Mouse (Mus musculus) MEL (cell line): ENCODE measurements around the gene Dusp8. TPM values are rescaled to one million over a fixed set of nuclear protein-coding genes. Genes with fewer than 3 reads are reported as not detected.
A peak's percentile ranks its signal among the peaks of the same experiment; 100 is the strongest.

Experiments
- DNase-seq: peaks from one replicate; pipeline ENCODE4 v3.0.0; 2011; ENCODE audit warnings: low read depth, low spot score
- H3K27ac ChIP-seq: 2 replicates; pipeline ENCODE4 v1.5.1; 2012; ENCODE audit warnings: low read depth, mild to moderate bottlenecking, control low read depth, low read length, moderate library complexity; ENCODE audit not compliant: control insufficient read depth
- H3K27me3 ChIP-seq, 2 experiments: fragments of 150-350 bp in 1 of 2; sonication (generic) in 1 of 2; 2 replicates each; pipeline ENCODE4 v1.6.1; 2012; ENCODE audit warnings: low read length in 2 of 2, mild to moderate bottlenecking in 2 of 2, improper control_type of control experiment in 1 of 2, moderate library complexity in 1 of 2; ENCODE audit not compliant: insufficient read depth in 2 of 2, control insufficient read depth in 1 of 2
- H3K36me3 ChIP-seq, 2 experiments: 2 replicates each; pipeline ENCODE4 v1.6.1; 2012 to 2014; ENCODE audit warnings: low read length in 2 of 2, improper control_type of control experiment in 1 of 2, inconsistent platforms in 1 of 2, mild to moderate bottlenecking in 1 of 2; ENCODE audit not compliant: insufficient read depth in 2 of 2, control insufficient read depth in 1 of 2
- H3K4me1 ChIP-seq, 2 experiments: fragments of 150-350 bp in 1 of 2; sonication (generic) in 1 of 2; 2 replicates each; pipeline ENCODE4 v1.6.1; 2012; ENCODE audit warnings: low read length in 2 of 2, improper control_type of control experiment in 1 of 2, mild to moderate bottlenecking in 1 of 2; ENCODE audit not compliant: insufficient read depth in 2 of 2, control insufficient read depth in 1 of 2
- H3K4me3 ChIP-seq, 2 experiments: fragments of 150-350 bp in 1 of 2; sonication (generic) in 1 of 2; 2 replicates each; pipeline ENCODE4 v1.5.1; 2012; ENCODE audit warnings: low read depth in 2 of 2, low read length in 2 of 2, mild to moderate bottlenecking in 2 of 2, moderate library complexity in 2 of 2, control low read depth in 1 of 2, improper control_type of control experiment in 1 of 2; ENCODE audit not compliant: control insufficient read depth in 1 of 2, insufficient read depth in 1 of 2
- H3K79me2 ChIP-seq: 2 replicates; pipeline ENCODE4 v1.6.1; 2012; ENCODE audit warnings: mild to moderate bottlenecking, low read length, moderate library complexity; ENCODE audit not compliant: control insufficient read depth, poor library complexity, insufficient read depth
- H3K9ac ChIP-seq: 2 replicates; pipeline ENCODE4 v1.6.1; 2012; ENCODE audit warnings: low read depth, mild to moderate bottlenecking, control low read depth, low read length, moderate library complexity; ENCODE audit not compliant: control insufficient read depth, poor library complexity, severe bottlenecking
- H3K9me3 ChIP-seq: fragments of 150-350 bp; sonication (generic); replicated peaks from 2 replicates; pipeline ENCODE4 v1.6.1; 2012; ENCODE audit warnings: mild to moderate bottlenecking, low read length, improper control_type of control experiment, moderate library complexity; ENCODE audit not compliant: insufficient read depth
- CTCF ChIP-seq, 3 experiments: IDR thresholded peaks in 2 of 3; conservative IDR thresholded peaks in 1 of 3; 2 replicates each; pipeline ENCODE4 v1.5.1; 2011 to 2012; ENCODE audit warnings: low read length in 3 of 3, low read depth in 2 of 3, mild to moderate bottlenecking in 2 of 3, improper control_type of control experiment in 1 of 3, inconsistent platforms in 1 of 3, mixed read lengths in 1 of 3, moderate library complexity in 1 of 3; ENCODE audit not compliant: control insufficient read depth in 1 of 3, insufficient read depth in 1 of 3, poor library complexity in 1 of 3, severe bottlenecking in 1 of 3
- E2F4 ChIP-seq: IDR thresholded peaks from 2 replicates; pipeline ENCODE4 v1.6.1; 2011; ENCODE audit warnings: low read depth, low read length, improper control_type of control experiment, borderline replicate concordance
- ELF1 ChIP-seq: IDR thresholded peaks from 2 replicates; pipeline ENCODE4 v1.6.1; 2014; ENCODE audit warnings: low read depth, mild to moderate bottlenecking, inconsistent platforms, low read length, improper control_type of control experiment, moderate library complexity
- EP300 ChIP-seq, 2 experiments: IDR thresholded peaks; 2 replicates each; pipeline ENCODE4 v1.6.1; 2011; ENCODE audit warnings: improper control_type of control experiment in 2 of 2, low read length in 2 of 2, low read depth in 1 of 2, mild to moderate bottlenecking in 1 of 2
- ETS1 ChIP-seq: IDR thresholded peaks from 2 replicates; pipeline ENCODE4 v1.6.1; 2012; ENCODE audit warnings: low read depth, mild to moderate bottlenecking, inconsistent platforms, low read length, improper control_type of control experiment, moderate library complexity
- GATA1 ChIP-seq: IDR thresholded peaks from 2 replicates; pipeline ENCODE4 v1.6.1; 2011; ENCODE audit warnings: low read depth, low read length, improper control_type of control experiment
- MAFK ChIP-seq: IDR thresholded peaks from 2 replicates; pipeline ENCODE4 v1.6.1; 2011; ENCODE audit warnings: low read depth, mild to moderate bottlenecking, low read length, improper control_type of control experiment, borderline replicate concordance
- MEF2A ChIP-seq: IDR thresholded peaks from 2 replicates; pipeline ENCODE4 v1.6.1; 2014; ENCODE audit warnings: low read depth, mild to moderate bottlenecking, inconsistent platforms, low read length, improper control_type of control experiment; ENCODE audit not compliant: poor library complexity, insufficient replicate concordance, severe bottlenecking; ENCODE audit errors: extremely low read depth
- MXI1 ChIP-seq: IDR thresholded peaks from 2 replicates; pipeline ENCODE4 v1.6.1; 2011; ENCODE audit warnings: mild to moderate bottlenecking, low read depth, low read length, improper control_type of control experiment
- MYC ChIP-seq: IDR thresholded peaks from 2 replicates; pipeline ENCODE4 v1.6.1; 2011; ENCODE audit warnings: low read depth, mild to moderate bottlenecking, low read length, improper control_type of control experiment, moderate library complexity
- POLR2A ChIP-seq, 2 experiments: IDR thresholded peaks; 2 replicates each; pipeline ENCODE4 v1.6.1; 2011 to 2012; ENCODE audit warnings: low read length in 2 of 2, mild to moderate bottlenecking in 2 of 2, control low read depth in 1 of 2, improper control_type of control experiment in 1 of 2, low read depth in 1 of 2, moderate library complexity in 1 of 2; ENCODE audit not compliant: control insufficient read depth in 1 of 2, insufficient read depth in 1 of 2, poor library complexity in 1 of 2
- POLR2AphosphoS2 ChIP-seq: IDR thresholded peaks from 2 replicates; pipeline ENCODE4 v1.6.1; 2011; ENCODE audit warnings: low read length, improper control_type of control experiment
- RAD21 ChIP-seq: IDR thresholded peaks from 2 replicates; pipeline ENCODE4 v1.6.1; 2011; ENCODE audit warnings: mild to moderate bottlenecking, low read depth, low read length, improper control_type of control experiment
- RCOR1 ChIP-seq: IDR thresholded peaks from 2 replicates; pipeline ENCODE4 v1.6.1; 2012; ENCODE audit warnings: low read depth, mild to moderate bottlenecking, inconsistent platforms, low read length, improper control_type of control experiment
- TAL1 ChIP-seq: IDR thresholded peaks from 2 replicates; pipeline ENCODE4 v1.6.1; 2012; ENCODE audit warnings: mild to moderate bottlenecking, inconsistent platforms, low read length, moderate library complexity, mixed read lengths
- TCF12 ChIP-seq: IDR thresholded peaks from 2 replicates; pipeline ENCODE4 v1.6.1; 2014; ENCODE audit warnings: low read depth, mild to moderate bottlenecking, inconsistent platforms, low read length, improper control_type of control experiment, moderate library complexity
- USF1 ChIP-seq: IDR thresholded peaks from 2 replicates; pipeline ENCODE4 v1.6.1; 2014; ENCODE audit warnings: low read depth, mild to moderate bottlenecking, inconsistent platforms, low read length, improper control_type of control experiment, moderate library complexity
- ZKSCAN1 ChIP-seq: IDR thresholded peaks from 2 replicates; pipeline ENCODE4 v1.6.1; 2012; ENCODE audit warnings: low read depth, mild to moderate bottlenecking, inconsistent platforms, low read length, improper control_type of control experiment, moderate library complexity
- ZMIZ1 ChIP-seq: IDR thresholded peaks from 2 replicates; pipeline ENCODE4 v1.6.1; 2012; ENCODE audit warnings: low read depth, mild to moderate bottlenecking, inconsistent platforms, low read length, improper control_type of control experiment, moderate library complexity
- ZNF384 ChIP-seq: IDR thresholded peaks from 2 replicates; pipeline ENCODE4 v1.6.1; 2012; ENCODE audit warnings: low read depth, mild to moderate bottlenecking, inconsistent platforms, low read length, improper control_type of control experiment
- polyA plus RNA-seq, 2 experiments: library from polyadenylated mRNA; stranded (reverse) in 1 of 2; unstranded in 1 of 2; fragments of >175 nt in 1 of 2; fragments of >200 nt in 1 of 2; gene quantifications; 2 replicates each; pipeline versions ENCODE4 v1.2.1 to v1.2.4; 2012; ENCODE audit warnings: low replicate concordance in 2 of 2, low read depth in 1 of 2; ENCODE audit not compliant: insufficient read length in 2 of 2, insufficient read depth in 1 of 2, missing spikeins in 1 of 2
- total RNA-seq: library from RNA; depleted of rRNA; stranded (reverse); fragments of 300-350 nt; gene quantifications from 2 replicates; pipeline ENCODE4 v1.2.3, GENCODE M21; 2012

Gene Dusp8
- total and polyA plus RNA-seq, 3 experiments, result 0.23 to 0.31 TPM; not detected in 1

DNA sequence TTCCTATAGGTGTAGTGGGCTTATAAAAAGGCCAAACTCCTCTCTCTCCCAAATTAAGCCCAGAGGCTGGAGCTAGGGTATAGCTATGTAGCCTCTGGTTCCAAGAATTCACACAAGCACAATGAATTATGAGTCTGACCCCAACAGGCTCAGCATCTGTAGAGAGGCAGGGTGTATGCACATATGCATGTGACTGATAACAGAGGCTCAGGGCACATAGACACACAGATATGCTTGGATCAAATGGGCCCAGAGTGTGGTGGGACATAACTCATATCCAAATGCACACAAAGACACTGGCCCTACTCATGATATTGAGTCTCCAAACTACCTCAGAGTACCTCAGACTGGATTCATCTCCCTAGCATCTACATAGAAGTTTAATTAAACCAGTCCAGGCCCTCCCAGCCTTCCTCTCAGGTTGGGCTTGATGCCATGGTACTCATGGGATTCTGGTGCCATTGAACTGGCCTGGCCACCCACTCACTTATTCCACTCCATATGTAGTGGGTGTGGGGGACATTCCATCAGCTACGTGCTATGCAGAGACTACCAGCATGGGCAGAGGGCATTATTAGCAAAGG, 8.5 kb downstream of the Dusp8 start:
- Histone ChIP-seq H3K27me3 (no peaks in the 10 kb centered on the region), H3K9ac (0 out of 2 replicates have a peak overlapping the region, but pooled peaks have one; percentile 6), H3K79me2 (no peaks in the 10 kb centered on the region), H3K36me3 (peaks cover 0 to 23% of the 10 kb centered on the region in 2 experiments; a peak in 2 of 4 replicates), H3K27ac (peak overlapping the region; percentile 73), H3K4me3 (no peak overlapping the region), H3K4me1 (peaks cover 27 to 41% of the 10 kb centered on the region in 2 experiments), H3K9me3 (no peaks in the 10 kb centered on the region)
- DNase-seq, result peak; percentile 81
- TF ChIP-seq POLR2A (IDR thresholded peaks at IDR 0.05; ENCODE audit: control insufficient read depth in 1 of 2, insufficient read depth in 1 of 2, low read depth in 1 of 2, low read length in 2 of 2, poor library complexity in 1 of 2), result no peak
- peak; percentile 92 for TF ChIP-seq TAL1
- TF ChIP-seq ETS1, result peak; percentile 78
- TF ChIP-seq RCOR1, result peak; percentile 60
- no peak for TF ChIP-seq CTCF (IDR thresholded peaks at IDR 0.05 in 2 of 3, conservative IDR thresholded peaks at IDR 0.05 in 1 of 3; ENCODE audit: control insufficient read depth in 1 of 3, insufficient read depth in 1 of 3, low read depth in 2 of 3, low read length in 3 of 3, poor library complexity in 1 of 3, severe bottlenecking in 1 of 3)
- TF ChIP-seq ZMIZ1, result no peak
- TF ChIP-seq MAFK, result 0 out of 2 replicates have a peak, but pooled peaks have one; percentile 38
- TF ChIP-seq ZNF384, result no peak
- 0 out of 2 replicates have a peak, but pooled peaks have one; percentile 20 for TF ChIP-seq MYC
- peak; percentile 92 for TF ChIP-seq GATA1
- TF ChIP-seq USF1, result no peak
- no peak for TF ChIP-seq RAD21
- TF ChIP-seq MEF2A, result no peak
- TF ChIP-seq EP300 (IDR thresholded peaks at IDR 0.05; ENCODE audit: low read depth in 1 of 2, low read length in 2 of 2), result peak; percentile 86 to 89
- peak; percentile 37; the same call in 1 of the 2 replicates for TF ChIP-seq MXI1
- TF ChIP-seq POLR2AphosphoS2, result no peak
- peak; percentile 94 for TF ChIP-seq TCF12
- no peak for TF ChIP-seq ZKSCAN1
- TF ChIP-seq E2F4, result no peak
- TF ChIP-seq ELF1, result no peak
